Mouse (Mus musculus) thymus, postnatal 14 days (tissue): Measurements from ENCODE around the gene P3h2.
A peak's percentile ranks its signal among the peaks of the same experiment; 100 is the strongest.

Source experiments
- DNase-seq: peaks from one replicate; pipeline ENCODE4 v3.0.0; 2021

Gene P3h2

DNA sequence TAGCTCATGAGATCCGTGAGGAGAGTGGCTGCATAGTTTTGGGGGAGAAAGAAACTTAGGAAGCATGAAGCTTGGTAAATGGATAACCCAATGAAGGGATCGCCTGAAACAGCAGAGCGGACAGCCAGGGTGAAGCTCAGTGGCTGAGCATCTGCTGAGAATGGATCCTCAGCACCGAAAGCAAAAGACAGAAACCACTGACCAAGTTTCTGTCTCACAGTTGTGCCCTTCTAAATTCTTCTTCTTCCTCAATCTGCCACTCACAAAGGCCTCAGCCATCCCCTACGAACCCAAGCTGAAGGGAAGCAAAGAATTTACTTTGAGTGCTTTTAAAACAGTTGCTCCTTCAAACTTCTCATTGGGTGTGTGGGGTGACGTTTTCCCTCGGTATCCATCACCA, 134.3 kb downstream of the P3h2 start:
- no peak for DNase-seq

DNA sequence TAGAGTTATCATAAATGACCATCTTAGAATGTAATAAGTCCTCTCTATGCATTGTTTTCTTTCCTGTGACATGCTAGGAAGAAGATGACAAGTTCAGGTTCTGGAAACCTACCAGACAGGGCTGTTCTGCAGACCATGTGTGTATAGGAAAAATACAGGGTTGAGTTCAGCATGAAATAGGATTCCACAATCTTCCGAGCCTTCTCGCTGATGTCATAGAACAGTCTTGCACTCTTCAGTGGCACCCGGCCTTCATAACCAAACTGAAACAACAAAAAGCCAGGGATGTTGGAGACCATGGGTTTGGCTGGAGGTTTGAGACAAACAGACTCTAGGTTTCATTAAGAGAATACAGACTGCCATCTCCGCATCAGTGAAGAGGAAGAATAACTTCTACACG, 134.9 kb downstream of the P3h2 start:
- no peak for DNase-seq

DNA sequence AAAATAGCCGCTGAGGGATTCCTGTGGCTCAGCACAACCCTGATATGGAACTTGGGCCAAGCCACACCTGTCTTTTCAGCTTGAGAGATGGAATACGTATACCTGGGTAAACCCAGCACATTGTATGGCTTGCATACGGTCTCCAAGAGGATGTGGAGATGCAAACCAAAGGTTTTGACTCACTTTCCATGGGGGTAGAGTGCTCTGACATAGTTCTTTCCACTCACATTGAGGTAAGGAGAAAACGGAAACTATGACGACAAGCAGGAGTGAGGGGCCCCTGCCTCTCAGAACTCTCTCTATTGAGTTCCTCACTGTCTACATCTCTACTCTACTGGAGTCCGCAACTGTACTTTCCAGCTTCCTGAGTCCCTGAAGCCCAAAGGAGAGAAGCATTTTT, 135.4 kb downstream of the P3h2 start:
- no peak for DNase-seq

DNA sequence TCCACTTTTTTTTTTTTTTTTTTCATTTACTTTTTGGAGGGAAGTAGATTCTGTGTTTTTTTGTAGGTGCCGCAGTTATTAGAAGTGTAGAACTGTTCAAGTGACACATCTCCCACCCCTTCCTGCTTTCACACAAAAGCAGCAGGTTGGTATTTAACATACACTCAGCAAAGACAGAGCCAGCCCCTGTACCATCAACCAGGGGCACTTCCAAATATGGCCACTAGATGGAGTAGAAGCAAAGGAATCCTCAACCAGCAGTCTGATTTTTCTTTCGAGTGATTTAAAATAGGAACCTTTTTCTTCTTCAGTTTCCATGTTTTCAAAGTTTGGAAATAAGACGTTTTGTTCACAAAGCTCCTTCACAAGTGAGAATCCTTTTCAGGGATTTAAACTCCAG, 138.3 kb downstream of the P3h2 start:
- DNase-seq, result peak; percentile 41

DNA sequence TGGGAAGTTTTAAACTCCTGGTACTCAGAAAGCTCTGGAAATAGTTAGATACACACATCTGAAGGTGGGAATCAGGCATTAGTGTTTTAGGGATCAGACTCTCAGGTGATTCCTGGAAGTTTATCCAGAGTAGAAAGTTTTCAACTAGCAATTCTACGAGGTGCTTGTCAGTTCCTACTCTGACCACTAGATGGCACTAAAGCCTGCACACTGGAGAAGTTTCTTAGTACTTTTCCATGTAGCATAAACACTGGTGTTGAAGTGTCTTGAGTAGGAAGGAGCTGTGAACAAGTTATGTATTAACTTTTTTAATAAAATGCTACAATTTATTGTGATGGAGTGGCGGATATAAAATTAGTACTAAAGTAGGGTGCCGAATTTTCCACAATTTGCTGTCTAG, 141.7 kb downstream of the P3h2 start:
- DNase-seq, result peak; percentile 14

DNA sequence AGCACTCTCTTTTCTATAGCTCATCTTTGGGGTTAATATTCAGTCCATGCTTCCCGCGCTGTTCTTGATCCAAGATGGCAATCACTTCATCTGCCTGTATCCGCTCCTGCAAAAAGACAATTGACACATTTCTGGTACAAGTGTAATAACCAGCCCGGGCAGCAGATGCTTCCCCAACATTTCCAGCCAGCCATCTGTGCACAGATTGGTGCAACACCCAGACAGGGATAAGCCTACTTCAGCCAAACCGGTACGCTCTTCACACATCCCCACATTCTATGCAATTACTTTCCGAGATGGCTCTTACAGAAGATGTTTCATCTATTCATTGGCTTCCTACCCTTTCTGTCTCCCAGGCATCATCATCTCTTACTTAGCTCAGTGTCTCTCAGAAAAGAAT, 145.2 kb downstream of the P3h2 start:
- DNase-seq, result no peak

DNA sequence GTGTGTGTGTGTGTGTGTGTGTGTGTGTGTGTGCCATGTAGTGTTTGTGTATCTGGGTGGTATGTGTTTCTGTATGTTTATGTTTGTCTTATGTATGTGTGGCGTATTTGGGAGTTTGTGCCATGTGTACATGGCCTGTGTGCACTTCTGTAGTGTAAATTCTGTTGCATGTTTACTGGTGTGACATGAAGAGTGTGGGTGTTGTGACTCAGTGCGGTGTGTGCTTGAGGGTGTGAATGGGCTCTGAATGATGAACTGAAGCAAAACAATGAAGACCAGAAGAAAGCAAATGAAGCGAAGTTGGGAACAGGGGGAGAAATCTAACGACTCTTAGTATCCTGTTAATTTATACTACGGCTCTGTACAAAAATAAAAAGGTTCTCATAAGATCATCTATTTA, 145.7 kb downstream of the P3h2 start:
- no peak for DNase-seq

DNA sequence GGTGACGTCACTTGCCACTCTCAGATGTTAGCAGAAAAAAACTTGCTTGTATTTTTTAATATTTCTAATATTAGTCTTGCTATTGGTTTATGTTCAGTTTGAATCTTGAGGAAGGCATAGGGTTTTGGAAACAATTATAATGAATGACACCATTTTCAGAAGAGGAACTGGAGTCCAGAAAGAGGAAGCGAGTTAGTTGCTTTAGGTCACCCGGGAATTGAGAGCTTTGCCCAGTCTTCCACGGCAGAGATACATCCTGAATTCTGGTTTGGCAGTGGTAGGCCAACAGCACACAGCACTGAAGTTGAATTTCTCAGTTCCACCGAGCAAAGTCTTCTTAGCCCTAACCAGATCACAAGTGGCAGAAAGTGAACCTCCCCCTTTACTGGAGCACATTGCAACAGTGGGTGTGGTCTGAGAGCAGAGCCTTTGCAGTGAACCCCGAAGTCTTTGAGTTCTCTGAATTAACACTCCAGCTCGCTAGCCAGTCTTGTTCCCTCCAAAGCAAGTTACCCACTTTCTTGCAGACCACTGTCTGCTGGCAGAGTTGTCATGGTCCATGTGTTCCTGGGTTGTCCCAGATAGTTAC, 146.8 kb downstream of the P3h2 start:
- DNase-seq, result no peak

DNA sequence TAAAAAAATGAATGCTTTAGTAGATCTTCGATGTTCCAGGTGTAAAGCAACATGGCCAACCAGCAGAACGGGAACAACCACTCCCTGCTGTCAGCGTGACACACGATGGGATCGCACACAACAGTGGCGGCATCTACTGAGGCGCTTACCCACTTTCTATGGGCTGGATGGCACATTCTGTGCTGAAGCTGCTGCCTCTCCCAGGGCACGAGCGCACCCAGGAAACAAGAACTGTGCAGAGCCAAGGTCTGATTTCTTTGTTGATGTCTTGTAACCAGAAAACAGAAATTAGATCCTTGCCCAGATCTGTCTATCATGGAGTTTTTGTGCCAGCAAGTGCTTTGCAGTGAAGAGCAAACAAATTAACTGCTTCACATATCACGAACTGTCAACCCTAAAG, 147.4 kb downstream of the P3h2 start:
- DNase-seq, result no peak

DNA sequence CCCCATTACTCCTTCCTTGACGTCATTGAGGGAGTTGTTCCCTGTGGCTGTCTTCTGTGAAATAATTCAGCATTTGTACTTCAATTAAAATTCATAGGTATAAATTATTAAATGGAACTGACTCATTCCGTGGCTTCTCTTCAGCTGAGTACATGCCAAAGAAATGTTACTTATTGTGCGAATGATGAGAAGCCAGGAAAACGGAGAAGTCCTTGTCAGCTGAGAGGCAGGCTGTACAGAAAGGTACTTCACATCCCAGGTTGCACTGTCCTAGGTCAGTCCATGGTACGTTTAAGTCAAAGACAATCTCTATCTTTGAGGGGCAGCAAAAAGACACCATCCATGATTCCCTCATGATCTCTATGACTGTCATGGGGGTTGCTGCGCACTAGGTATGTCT, 148.8 kb downstream of the P3h2 start:
- DNase-seq, result no peak

DNA sequence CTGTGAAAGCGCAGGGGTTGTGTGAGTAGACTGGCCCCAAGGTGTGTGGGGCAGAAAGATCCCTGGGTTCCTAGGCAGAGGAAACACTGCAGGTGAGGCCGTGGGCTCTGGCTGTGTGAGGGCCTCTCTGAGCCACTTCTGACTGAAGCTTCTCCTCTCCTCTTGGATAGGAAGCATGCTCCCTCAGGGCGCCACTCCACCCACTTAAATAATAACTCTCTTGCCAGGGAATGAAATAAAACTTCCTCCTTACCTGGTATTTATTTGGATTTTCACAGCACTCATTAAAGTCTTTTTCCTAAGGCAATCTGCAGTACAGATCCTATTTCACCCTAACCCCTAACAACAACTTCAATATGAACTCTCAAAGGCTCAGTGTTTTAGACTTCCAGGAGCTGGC, 151.0 kb downstream of the P3h2 start:
- no peak for DNase-seq

DNA sequence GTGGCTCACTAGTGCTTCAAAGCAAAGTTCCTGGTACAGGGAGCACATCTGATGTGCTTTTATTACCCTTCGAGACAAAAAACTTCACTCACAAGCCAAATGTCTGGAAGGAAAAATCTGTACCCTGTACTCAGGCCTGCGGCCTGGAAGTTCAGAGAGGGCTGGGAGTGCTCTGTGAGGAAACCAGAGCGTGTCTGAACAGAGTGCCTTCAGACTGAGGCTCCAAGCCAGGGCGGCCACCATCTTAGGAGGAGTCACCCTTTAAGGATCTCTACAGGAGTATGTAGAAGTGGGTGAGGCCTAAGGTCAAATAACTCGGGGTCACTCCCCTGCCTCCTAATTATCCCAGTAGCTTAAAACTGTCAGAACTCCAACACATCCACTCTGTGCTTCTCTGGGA, 152.2 kb downstream of the P3h2 start:
- no peak for DNase-seq

DNA sequence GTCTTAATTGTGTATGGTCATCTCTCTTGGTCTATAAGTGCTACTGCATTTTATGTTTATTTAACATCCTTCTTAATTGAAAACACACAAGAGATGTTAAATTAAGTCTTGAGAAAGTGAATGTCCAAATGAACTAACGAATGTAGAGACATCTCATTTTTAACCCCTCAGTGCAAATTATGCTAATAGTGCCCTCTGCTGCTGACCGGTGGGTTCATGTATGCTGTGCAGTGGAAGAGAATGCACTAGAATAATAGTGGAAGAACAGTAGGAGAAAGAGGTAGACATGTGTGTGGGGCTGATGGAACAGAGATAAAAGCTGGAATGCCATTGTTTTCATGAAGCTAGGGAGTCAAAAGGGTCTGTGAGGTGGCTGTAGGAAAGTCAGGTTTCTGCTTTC, 153.6 kb downstream of the P3h2 start:
- DNase-seq, result no peak

DNA sequence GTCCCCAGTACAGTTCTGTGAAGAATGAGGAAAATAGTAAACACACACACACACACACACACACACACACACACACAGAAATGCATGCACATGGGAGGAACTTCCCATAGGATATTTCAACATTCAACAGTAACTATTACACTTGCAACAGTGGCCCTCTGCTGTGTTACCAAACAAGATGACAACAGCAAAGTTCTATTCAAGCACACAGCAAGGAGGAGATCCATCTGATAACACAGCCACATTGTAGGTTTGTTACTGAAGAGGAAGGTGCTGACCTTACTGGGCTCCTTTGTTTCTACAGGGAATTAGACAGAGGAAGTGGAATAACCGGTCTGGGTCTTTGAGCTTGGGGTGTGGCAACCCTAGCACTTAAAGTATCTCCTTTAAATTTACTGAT, 157.5 kb downstream of the P3h2 start:
- DNase-seq, result no peak

DNA sequence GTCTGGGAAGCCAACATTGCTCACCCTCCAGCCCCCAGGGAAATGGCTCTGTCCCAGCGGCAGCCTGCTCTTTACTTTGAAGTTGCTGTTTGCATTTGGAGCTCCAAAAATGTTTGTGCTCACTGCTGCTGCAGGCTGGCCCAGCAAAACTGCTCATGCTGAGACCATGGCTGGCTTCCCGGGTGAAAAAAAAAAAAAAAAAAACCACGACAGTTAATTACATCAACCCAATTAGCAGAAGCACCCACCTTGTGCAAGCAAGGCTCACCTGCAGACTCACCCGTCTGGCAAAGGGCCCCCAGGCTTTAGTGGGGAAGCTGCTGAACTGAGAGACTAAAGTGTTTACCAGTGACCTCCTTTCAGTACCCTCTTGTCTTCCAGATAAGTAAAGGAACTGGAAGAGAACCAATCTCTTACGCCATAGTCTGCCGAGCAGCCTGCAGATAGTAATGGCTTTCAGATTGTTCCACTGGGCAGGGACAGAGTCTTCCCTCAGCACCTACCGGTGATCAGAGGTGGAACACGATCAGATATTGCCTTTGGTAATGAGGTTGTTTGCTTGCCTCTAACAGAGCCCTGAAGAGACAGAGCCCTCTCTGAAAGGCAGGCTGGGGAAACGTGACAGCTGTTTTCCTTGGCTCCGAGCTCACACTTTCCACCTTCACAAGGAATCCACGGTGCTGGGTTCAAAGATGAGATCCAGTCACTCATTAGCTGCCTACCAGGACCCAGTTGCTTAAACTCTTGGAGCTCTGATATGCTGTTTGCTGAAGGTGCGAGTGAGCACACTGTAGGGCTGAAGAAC, 160.2 kb downstream of the P3h2 start:
- DNase-seq, result no peak

DNA sequence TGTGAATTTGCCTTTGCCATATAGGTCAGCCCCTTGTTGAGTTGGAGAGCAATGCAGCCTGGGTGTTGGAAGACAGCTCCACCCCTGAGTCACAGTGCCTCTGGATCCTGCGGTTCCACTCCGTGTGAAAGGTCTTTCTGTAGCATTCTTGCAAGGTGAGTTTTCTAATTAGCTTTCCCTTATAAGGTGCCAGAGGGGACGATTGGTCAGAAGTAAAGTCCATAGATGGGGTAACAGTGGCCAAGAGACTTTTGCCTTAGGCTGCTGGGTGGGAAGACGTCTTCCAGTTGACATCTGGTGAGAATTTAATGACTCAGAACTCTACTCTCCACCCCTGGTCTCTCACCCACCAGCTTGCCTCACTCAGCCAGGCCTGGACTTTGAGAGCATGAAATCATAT, 163.3 kb downstream of the P3h2 start:
- DNase-seq, result no peak

DNA sequence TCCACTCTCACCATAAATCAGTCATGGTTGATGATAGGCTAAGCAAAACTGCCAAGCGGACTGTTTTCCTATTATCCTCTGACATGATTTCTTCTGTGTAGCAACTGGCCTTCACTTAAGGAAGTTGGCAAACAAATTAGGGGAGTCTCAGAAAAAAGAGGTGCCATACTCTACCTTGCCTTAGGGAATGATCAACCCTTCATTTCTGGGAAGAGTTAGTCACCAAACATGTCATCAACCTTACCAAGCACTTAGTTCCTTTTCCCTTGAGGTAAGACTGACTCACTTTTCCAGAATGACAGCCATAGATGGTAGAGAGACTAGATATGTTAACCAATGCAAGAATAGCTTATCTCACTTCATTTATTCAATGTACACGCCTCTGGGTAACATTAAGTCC, 171.4 kb downstream of the P3h2 start:
- no peak for DNase-seq

DNA sequence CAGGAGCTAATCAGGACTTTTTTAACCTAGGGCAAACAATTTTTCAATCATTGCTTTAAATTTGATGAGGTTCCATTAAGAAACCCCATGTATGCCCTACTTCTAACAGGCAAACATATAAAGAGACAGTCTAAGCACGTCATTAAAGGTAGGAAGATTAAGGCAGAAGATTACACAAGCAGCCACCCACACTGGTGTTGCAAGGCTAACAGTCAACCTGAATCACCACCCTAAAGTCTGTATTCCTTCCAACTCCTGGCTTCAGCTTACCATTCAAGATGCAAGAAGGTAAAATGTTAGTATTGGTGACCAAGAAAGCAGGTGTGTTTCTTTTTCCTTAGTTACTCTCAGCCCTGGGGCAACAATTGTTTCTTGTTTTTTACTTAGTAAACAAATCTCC, 193.4 kb downstream of the P3h2 start:
- no peak for DNase-seq
